Mouse (Mus musculus): ENCODE measurements around the gene Wnt7a. TPM values are rescaled to one million over a fixed set of nuclear protein-coding genes. Genes with fewer than 3 reads are reported as not detected.

The Wnt7a gene
- polyA plus RNA-seq, 1 experiment, result 10.8 TPM

GRCm38 (mm10) chr6:91357238-91357876 lies 53.8 kb downstream of the Wnt7a start:
- WGBS, result 43% methylated on average over 13 of the region's 13 CpGs
- Histone ChIP-seq H3K4me1 (ENCODE audit: control insufficient read depth, insufficient read depth, low read length) (no peaks in the 10 kb centered on the region), H3K4me3 (replicated peaks; ENCODE audit: extremely low read depth, low read depth, low read length) (no peak overlapping the region)
- no peak for TF ChIP-seq CTCF (IDR thresholded peaks at IDR 0.05; ENCODE audit: insufficient read depth, low read length)
- TF ChIP-seq POLR2A (IDR thresholded peaks at IDR 0.05; ENCODE audit: borderline replicate concordance, extremely low read depth, low read depth, low read length), result no peak
- no peak for DNase-seq

GRCm38 (mm10) chr6:91349620-91350019 lies 61.5 kb downstream of the Wnt7a start:
- DNase-seq, result no peak
- no peaks in the 10 kb centered on the region for H3K4me1 ChIP-seq (ENCODE audit: control insufficient read depth, insufficient read depth, low read length)
- TF ChIP-seq CTCF (IDR thresholded peaks at IDR 0.05; ENCODE audit: insufficient read depth, low read length), result no peak
- TF ChIP-seq POLR2A (IDR thresholded peaks at IDR 0.05; ENCODE audit: borderline replicate concordance, extremely low read depth, low read depth, low read length), result no peak
- WGBS, result 52% methylated on average over 9 of the region's 9 CpGs
- H3K4me3 ChIP-seq (replicated peaks; ENCODE audit: extremely low read depth, low read depth, low read length), result no peak overlapping the region

GRCm38 (mm10) chr6:91347721-91348120 lies 63.4 kb downstream of the Wnt7a start:
- no peaks in the 10 kb centered on the region for H3K4me1 ChIP-seq (ENCODE audit: control insufficient read depth, insufficient read depth, low read length)
- H3K4me3 ChIP-seq (replicated peaks; ENCODE audit: extremely low read depth, low read depth, low read length), result no peak overlapping the region
- no peak for TF ChIP-seq CTCF (IDR thresholded peaks at IDR 0.05; ENCODE audit: insufficient read depth, low read length)
- no peak for TF ChIP-seq POLR2A (IDR thresholded peaks at IDR 0.05; ENCODE audit: borderline replicate concordance, extremely low read depth, low read depth, low read length)
- WGBS, result 38% methylated on average over 7 of the region's 7 CpGs
- DNase-seq, result no peak

GRCm38 (mm10) chr6:91346906-91347156 lies 64.3 kb downstream of the Wnt7a start:
- DNase-seq, result no peak
- no peaks in the 10 kb centered on the region for H3K4me1 ChIP-seq (ENCODE audit: control insufficient read depth, insufficient read depth, low read length)
- TF ChIP-seq POLR2A (IDR thresholded peaks at IDR 0.05; ENCODE audit: borderline replicate concordance, extremely low read depth, low read depth, low read length) (no peak), CTCF (IDR thresholded peaks at IDR 0.05; ENCODE audit: insufficient read depth, low read length) (no peak)
- H3K4me3 ChIP-seq (replicated peaks; ENCODE audit: extremely low read depth, low read depth, low read length), result no peak overlapping the region
- WGBS, result 52% methylated on average over 3 of the region's 3 CpGs

GRCm38 (mm10) chr6:91346071-91346905 lies 64.9 kb downstream of the Wnt7a start:
- Histone ChIP-seq H3K4me1 (ENCODE audit: control insufficient read depth, insufficient read depth, low read length) (no peaks in the 10 kb centered on the region), H3K4me3 (replicated peaks; ENCODE audit: extremely low read depth, low read depth, low read length) (no peak overlapping the region)
- TF ChIP-seq CTCF (IDR thresholded peaks at IDR 0.05; ENCODE audit: insufficient read depth, low read length) (no peak), POLR2A (IDR thresholded peaks at IDR 0.05; ENCODE audit: borderline replicate concordance, extremely low read depth, low read depth, low read length) (no peak)
- no peak for DNase-seq
- 44% methylated on average over 10 of the region's 10 CpGs for WGBS

GRCm38 (mm10) chr6:91345091-91345490 lies 66.1 kb downstream of the Wnt7a start:
- 72% methylated on average over 5 of the region's 5 CpGs for WGBS
- DNase-seq, result no peak
- Histone ChIP-seq H3K4me3 (replicated peaks; ENCODE audit: extremely low read depth, low read depth, low read length) (no peak overlapping the region), H3K4me1 (ENCODE audit: control insufficient read depth, insufficient read depth, low read length) (no peaks in the 10 kb centered on the region)
- TF ChIP-seq POLR2A (IDR thresholded peaks at IDR 0.05; ENCODE audit: borderline replicate concordance, extremely low read depth, low read depth, low read length) (no peak), CTCF (IDR thresholded peaks at IDR 0.05; ENCODE audit: insufficient read depth, low read length) (no peak)

GRCm38 (mm10) chr6:91339612-91340246 lies 71.4 kb downstream of the Wnt7a start:
- Histone ChIP-seq H3K4me3 (replicated peaks; ENCODE audit: extremely low read depth, low read depth, low read length) (no peak overlapping the region), H3K4me1 (ENCODE audit: control insufficient read depth, insufficient read depth, low read length) (no peaks in the 10 kb centered on the region)
- no peak for TF ChIP-seq POLR2A (IDR thresholded peaks at IDR 0.05; ENCODE audit: borderline replicate concordance, extremely low read depth, low read depth, low read length)
- TF ChIP-seq CTCF (IDR thresholded peaks at IDR 0.05; ENCODE audit: insufficient read depth, low read length), result no peak
- 61% methylated on average over 8 of the region's 8 CpGs for WGBS
- DNase-seq, result peak; percentile 10

- Histone ChIP-seq H3K4me1 (ENCODE audit: control insufficient read depth, insufficient read depth, low read length) (no peaks in the 10 kb centered on the region), H3K4me3 (replicated peaks; ENCODE audit: extremely low read depth, low read depth, low read length) (no peak overlapping the region)
- TF ChIP-seq CTCF (IDR thresholded peaks at IDR 0.05; ENCODE audit: insufficient read depth, low read length) (no peak), POLR2A (IDR thresholded peaks at IDR 0.05; ENCODE audit: borderline replicate concordance, extremely low read depth, low read depth, low read length) (no peak)
- DNase-seq, result no peak
- 56% methylated on average over 1 of the region's 1 CpGs for WGBS
Observed at GRCm38 (mm10) chr6:91335470-91335869, 75.7 kb downstream of the Wnt7a start.

- no peak for TF ChIP-seq POLR2A (IDR thresholded peaks at IDR 0.05; ENCODE audit: borderline replicate concordance, extremely low read depth, low read depth, low read length)
- no peak for TF ChIP-seq CTCF (IDR thresholded peaks at IDR 0.05; ENCODE audit: insufficient read depth, low read length)
- H3K4me1 ChIP-seq (ENCODE audit: control insufficient read depth, insufficient read depth, low read length), result no peaks in the 10 kb centered on the region
- no peak for DNase-seq
- WGBS, result 89% methylated on average over 8 of the region's 8 CpGs
- H3K4me3 ChIP-seq (replicated peaks; ENCODE audit: extremely low read depth, low read depth, low read length), result no peak overlapping the region
Observed at GRCm38 (mm10) chr6:91331886-91332285, 79.3 kb downstream of the Wnt7a start.
